Mouse (Mus musculus) kidney, postnatal 4 days (tissue): ENCODE measurements around the gene Ncam1.
A peak's percentile ranks its signal among the peaks of the same experiment; 100 is the strongest.

Experiments used
- DNase-seq, 2 experiments: peaks; one replicate each; pipeline ENCODE4 v3.0.0; 2021; ENCODE audit warnings: mixed read lengths in 2 of 2

The Ncam1 gene

DNA sequence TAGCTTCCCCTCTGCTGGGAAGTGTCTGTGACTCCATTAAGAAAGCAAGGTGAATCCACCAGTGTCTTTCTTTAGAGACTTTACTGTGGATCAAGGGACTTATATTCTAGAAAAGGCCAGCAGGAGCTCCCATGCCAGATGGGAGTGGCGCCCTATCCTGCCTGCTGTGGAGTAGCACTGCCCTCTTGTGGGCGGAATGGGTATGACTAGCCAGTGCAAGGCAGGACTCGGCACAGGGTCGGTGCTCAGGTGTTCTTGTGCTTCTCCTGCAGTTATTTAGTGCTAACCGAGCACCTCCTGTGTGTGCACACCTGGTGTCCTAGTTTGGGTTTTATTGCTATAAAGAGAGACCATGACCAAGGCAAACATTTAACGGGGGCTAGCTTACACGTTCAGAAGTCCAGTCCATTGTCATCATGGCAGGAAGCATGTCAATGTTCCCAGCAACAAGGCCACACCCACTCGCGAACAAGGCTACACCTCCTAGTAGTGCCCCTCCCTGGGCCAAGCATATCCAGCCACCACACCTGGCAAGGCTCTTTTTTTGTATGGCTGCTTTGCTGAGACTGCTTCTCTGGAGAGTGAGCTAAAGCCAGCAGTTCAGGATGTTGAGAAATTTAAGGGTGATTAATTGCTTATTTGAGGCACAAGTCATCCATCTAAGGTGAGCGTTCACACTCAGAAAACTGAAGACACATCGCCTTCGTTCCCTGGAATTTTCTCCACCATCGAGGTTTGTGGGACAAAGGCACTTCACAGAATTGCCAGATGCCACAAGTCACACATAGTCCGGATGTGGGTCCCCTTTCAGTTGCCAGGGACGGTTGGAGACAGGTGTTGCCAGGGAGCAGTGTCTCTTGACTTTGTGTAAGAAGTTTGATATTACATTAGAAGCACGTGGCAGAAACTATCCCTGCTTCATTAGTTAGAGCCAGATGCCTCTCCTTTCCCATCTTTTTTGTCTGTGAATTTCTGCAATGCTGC is 309.5 kb downstream of the Ncam1 start:
- DNase-seq, result peak; percentile 91 to 93

DNA sequence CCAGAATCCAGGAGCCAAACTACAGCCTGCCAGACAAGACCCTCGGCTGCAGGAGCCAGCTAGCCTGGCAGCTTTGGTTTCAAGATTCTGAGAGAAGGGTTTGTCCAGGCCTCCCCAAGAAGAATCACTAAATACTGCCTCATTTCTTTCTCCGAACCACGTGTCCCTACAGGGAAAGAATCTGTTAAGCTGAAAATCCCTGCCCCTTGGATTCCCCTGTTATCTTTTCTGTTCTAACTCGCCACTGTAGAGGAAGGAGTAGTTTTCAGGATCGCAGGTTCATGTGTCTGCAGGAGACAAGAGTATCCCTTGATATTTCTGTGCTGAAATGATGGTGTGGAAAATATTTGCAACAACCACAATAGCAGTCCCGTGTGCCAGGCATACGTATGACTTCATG is 310.5 kb downstream of the Ncam1 start:
- no peak for DNase-seq

DNA sequence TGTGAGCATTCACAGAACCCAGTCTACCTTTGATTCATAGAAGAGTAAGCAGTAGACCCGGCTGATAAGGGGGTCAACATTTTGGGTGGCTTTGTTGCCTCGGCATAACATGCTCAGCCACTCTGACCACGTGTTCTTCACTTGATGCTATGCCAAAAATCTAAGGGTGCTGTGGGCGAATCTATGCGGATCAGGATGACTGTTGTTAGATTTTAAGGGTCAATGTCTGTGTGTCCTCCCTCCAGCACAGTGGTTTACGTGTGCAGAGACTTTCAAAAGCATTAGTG is 311.1 kb downstream of the Ncam1 start:
- no peak for DNase-seq

DNA sequence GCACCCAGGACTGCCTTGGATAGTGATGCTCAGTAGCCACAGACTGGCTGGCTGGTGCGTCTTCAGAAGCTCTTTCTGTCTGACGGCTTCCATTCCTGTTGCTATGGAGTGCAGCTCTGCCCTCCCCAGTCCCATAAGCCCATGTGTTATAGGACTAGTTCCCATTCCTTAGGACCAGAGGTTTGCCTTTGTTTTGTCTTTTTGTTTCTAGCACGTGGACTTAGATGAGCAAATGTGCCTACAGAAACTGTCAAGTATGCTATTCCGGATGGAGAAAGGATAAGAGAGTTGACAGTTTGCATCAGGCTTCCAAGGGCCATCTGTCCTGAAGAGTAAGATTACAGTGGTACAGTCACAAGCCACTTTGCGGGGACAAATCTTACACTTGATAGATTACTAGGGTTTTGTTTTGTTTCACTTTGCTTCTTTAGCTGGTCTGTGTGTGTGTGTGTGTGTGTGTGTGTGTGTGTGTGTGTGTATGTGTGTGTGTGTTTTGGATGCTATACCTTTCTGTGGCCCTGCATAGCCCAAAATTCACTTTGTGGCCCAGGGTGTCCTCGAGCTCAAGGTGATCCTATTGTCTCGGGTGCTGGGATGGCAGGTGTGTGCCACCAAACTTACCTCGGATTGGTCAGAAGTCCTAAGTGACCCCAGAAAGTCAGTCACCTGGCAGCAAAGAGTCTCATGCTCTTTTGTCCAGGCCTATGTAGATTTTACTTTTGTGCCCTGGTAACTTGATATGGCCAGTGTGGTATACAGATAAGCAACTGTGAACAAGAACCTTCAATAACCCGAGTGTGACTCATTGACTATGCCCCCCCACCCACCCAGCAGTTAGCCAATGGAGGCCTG is 311.7 kb downstream of the Ncam1 start:
- DNase-seq, result no peak

DNA sequence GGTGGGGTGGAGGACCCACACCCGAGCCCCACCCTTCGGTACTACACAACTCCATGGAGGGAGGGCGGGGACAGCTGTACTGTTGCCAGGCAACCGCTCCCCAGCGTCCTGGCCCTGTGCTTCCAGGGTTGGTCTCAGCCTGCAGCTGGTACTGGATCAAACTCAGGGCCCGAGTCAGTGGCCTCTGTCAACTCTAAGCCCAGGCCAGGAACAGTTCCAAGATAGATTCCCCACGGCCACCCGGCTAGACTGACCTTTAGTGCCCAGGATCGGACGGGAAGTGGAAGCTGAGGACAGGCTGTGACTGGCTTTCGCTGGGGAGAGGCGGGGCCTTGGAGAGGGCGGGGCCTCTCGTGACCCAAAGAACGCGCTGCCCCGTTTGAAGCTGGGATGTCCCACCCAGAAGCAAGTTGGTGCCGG is 312.8 kb downstream of the Ncam1 start, which contains the start of gene Ttc12:
Gene Ttc12 (minus strand): TSS at position 334 of the 420 bp plus-strand sequence.
- peak; percentile 84 to 91 for DNase-seq

DNA sequence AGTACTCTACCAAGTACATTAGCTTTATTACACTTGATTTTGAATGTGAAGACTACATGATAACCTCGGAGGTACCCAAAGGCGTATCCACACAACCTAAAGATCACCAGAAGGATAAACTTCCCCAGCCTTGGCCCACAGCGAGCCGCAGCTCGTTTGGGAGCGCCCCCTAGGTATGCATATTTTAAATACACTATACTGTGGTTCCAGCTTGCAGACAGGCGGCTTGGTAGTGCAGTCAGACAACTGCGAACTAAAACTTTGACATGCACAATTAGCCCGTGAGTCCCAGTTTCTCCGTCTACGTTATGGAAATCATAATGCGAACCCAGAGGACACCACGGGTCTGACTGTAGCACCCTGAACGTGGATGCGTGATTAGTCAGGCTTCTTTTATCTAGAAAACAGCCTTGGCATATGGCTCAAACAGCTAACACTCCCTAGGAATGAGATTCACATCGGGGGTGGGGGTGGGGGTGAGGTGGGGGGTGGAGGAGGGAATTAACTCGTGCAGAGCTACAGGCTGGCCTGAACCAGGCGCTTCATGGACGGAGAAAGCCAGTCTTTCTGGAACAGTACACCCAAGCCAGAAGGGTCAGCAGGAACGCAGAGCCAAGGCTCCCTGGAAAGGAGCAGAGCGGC is 313.4 kb downstream of the Ncam1 start:
- peak; percentile 40 to 64 for DNase-seq

DNA sequence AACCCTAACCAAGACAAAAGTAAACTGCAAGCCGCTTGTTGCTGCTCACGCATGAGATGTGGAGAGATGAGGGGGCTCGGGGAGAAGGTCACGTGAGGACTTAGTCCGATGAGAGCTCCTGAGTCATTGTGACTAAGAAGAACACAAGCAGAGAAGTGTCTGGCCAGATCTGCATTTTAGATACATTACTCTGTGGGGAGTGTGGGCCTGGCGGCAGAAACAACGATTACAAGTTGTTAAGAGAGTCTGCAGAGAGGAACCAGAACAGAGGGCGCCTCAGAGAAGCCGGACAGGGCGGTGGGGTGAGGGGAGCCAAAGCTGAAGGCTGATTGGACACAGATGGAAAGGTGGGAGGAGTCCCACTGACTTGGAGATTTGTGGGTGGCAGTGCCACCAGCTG is 315.4 kb downstream of the Ncam1 start:
- DNase-seq, result peak; percentile 49 to 59

DNA sequence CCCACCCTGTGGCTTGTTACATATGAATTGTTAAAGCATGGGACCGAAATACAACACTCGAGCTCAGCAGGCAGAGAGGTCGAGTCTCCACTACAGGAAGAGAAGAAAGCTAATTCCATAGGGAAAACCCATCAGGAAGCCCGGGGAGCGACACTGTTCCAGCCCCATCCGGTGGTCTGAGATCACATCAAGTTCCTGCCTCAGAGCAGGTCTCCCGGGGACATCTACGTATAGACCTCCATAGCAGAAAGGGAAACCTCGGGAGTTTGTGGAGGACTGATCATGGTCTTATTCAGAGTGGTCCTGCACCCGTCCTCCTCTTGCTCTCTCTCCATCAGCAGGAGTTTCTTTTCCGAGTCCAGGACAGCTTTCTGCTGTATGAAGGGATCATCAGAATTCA is 326.6 kb downstream of the Ncam1 start:
- DNase-seq, result no peak

DNA sequence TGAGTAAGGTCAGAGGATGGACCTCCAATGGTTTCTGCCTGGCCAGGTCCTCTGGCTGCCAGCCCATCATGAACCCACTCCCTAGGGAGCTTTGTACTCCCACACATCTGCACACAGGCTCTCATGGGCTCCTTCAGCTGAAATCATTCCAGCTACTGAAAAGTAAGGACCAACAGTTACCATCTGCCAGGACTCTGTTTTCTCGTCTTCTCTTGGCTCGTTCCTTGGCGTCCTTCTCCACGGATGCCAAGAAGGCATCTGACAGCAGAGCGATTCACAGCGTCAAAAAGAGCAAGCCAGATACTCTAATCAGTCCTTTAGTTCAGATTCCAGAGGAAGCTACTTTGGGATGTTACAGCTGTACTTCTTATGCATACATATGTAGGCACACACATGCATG is 327.8 kb downstream of the Ncam1 start:
- no peak for DNase-seq

DNA sequence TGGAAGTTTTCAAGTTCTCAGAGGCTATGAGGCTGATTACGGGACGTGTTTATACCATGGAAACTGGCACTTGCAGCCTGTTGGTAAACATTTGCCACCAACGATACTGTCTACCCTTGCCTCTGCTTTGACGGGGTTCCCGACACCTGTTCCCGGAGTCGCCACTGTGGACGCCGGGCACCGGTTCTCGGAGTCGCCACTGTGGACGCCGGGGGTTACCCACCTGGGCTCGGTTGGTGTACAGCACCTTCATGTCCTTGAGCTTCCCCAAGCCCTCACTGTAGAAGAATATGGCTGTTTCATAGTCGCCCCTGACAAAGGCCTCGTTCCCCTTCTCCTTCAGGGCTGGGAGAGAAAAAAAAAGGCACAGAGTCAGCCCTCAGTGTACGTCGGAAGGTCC is 328.7 kb downstream of the Ncam1 start:
- no peak for DNase-seq

DNA sequence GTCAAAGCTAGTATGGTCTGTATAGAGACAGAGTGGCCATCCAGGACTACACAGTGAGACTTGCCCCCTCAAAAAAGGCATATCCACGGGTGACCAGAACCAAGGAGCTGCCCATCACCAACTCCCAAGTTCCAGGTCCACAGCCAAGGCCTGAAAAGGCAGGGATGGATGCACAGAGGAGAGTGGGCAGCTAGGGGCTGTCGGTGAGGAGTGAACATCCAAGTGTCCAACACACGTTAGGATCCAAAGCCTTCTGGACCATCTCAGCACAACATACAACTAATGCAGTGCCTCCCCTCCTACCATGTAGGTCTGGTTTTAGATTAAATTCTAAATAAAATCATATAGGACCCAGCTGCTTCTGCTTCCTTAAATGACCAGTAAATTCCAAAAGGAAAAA is 342.6 kb downstream of the Ncam1 start:
- DNase-seq, result no peak

DNA sequence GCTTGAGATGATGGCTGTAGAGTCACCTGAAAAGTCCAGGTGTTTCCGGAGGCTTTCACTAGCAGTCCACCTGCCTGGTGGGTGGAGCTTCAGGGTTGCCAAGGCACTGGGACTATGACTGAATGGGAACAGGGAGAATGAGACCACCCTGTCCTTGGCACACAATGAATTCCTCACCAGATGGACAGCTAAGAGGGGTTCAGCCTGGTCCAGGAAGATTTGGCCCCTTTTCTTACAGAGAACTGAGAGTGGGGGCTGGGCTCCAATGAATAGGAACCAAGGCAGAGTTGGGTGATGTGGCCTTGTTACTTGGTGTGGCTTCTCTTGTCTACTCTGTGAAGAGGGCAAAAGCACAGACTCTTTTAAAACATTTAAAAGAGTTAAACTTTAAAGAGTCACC is 346.3 kb downstream of the Ncam1 start:
- no peak for DNase-seq
